Mouse (Mus musculus) liver, embryonic 13.5 days (tissue): ENCODE measurements at regions not wholly inside any gene's neighbourhood (a gene's known extent, or its start where the extent isn't known, plus 50 kb on each side); places are given as distances from the start of the nearest gene placed in this dataset.

Experiments
- ATAC-seq: fragments of 200-750 bp; cut with Nextera tagmentation; 2 replicates; pipeline ENCODE4 v1.8.0; 2017; ENCODE audit warnings: low read depth, mild to moderate bottlenecking, moderate number of reproducible peaks, moderate library complexity
- DNase-seq: peaks from one replicate; pipeline ENCODE4 v3.0.0; 2022
- H3K27ac ChIP-seq: fragments of 300-500 bp; sonication (generic); 2 replicates; pipeline ENCODE4 v1.5.1; 2015; ENCODE audit warnings: moderate library complexity, mild to moderate bottlenecking, inconsistent platforms
- H3K27me3 ChIP-seq: fragments of 300-500 bp; sonication (generic); 2 replicates; pipeline ENCODE4 v1.6.1; 2015; ENCODE audit warnings: mild to moderate bottlenecking, inconsistent platforms
- H3K36me3 ChIP-seq: fragments of 300-500 bp; sonication (generic); 2 replicates; pipeline ENCODE4 v1.6.1; 2015; ENCODE audit warnings: mild to moderate bottlenecking, inconsistent platforms
- H3K4me1 ChIP-seq: fragments of 300-500 bp; sonication (generic); replicated peaks from 2 replicates; pipeline ENCODE4 v1.6.1; 2015; ENCODE audit warnings: inconsistent platforms
- H3K4me2 ChIP-seq: fragments of 300-500 bp; sonication (generic); 2 replicates; pipeline ENCODE4 v1.6.1; 2015; ENCODE audit warnings: inconsistent platforms, mild to moderate bottlenecking, moderate library complexity
- H3K4me3 ChIP-seq: fragments of 300-500 bp; sonication (generic); replicated peaks from 2 replicates; pipeline ENCODE4 v1.5.1; 2015; ENCODE audit warnings: mild to moderate bottlenecking, inconsistent platforms
- H3K9ac ChIP-seq: fragments of 300-500 bp; sonication (generic); 2 replicates; pipeline ENCODE4 v1.6.1; 2015; ENCODE audit warnings: mild to moderate bottlenecking, inconsistent platforms
- H3K9me3 ChIP-seq: fragments of 300-500 bp; sonication (generic); replicated peaks from 2 replicates; pipeline ENCODE4 v1.6.1; 2016; ENCODE audit warnings: inconsistent platforms
- WGBS: fragments of 180-500 bp; shearing (Covaris S2); methylation state at CpG from one replicate; pipeline ENCODE4 v1.1.7; 2015; ENCODE audit not compliant: insufficient replicate concordance; 5-methylcytosine and 5-hydroxymethylcytosine counted together

DNA sequence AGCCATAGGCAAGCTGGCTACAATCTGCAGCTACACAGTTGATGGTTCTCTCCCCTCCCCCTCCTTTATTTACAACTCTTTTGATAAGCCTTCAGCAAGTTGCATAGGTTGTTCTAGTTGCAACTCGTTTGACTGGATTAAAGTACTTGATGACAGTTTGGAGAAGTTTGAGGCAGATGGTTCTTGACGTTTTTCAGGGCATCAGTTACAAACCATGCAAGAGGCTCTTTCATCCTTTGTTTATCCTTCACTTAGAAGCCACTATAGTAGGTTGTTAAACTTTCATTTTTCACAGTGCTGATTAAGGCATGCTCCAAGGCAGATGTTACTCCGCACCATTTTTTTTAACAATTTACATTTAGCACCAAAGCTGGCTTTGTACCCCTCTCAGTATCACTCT, 227.1 kb downstream of the Tox3 start:
- Histone ChIP-seq H3K9me3 (no peaks in the 10 kb centered on the region), H3K36me3 (no peaks in the 10 kb centered on the region), H3K4me3 (no peak overlapping the region), H3K27ac (no peak overlapping the region), H3K9ac (no peak overlapping the region), H3K4me1 (no peaks in the 10 kb centered on the region), H3K4me2 (no peak overlapping the region), H3K27me3 (no peaks in the 10 kb centered on the region)
- 23% methylated on average over 3 of the region's 3 CpGs for WGBS
- ATAC-seq (no peak), DNase-seq (no peak)

DNA sequence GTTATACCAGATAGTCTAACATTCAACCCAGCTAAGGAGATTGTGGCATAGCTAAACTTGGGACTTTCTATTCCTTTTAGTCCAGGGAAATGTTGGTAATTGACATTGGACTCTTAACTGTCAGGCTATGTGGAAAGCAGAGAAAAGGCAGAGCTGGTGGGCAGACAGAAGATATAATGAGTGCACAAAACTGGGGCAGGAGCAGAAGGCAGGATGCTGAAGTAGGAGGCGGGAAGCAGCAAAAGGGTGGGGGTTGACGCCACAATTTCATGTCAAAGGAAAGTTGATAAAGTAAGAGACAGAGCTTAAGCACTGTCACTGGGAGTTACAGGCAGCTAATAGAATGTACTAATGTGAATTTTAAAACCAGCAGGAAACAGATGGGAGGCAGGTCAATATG, 232.7 kb downstream of the Tox3 start:
- no peak overlapping the region for H3K9ac ChIP-seq
- H3K36me3 ChIP-seq = no peaks in the 10 kb centered on the region
- H3K27me3 ChIP-seq = no peaks in the 10 kb centered on the region
- H3K4me2 ChIP-seq = no peak overlapping the region
- DNase-seq (no peak), ATAC-seq (no peak)
- WGBS = 72% methylated on average over 2 of the region's 2 CpGs
- H3K9me3 ChIP-seq = no peaks in the 10 kb centered on the region
- no peak overlapping the region for H3K4me3 ChIP-seq
- no peak overlapping the region for H3K27ac ChIP-seq
- no peaks in the 10 kb centered on the region for H3K4me1 ChIP-seq

DNA sequence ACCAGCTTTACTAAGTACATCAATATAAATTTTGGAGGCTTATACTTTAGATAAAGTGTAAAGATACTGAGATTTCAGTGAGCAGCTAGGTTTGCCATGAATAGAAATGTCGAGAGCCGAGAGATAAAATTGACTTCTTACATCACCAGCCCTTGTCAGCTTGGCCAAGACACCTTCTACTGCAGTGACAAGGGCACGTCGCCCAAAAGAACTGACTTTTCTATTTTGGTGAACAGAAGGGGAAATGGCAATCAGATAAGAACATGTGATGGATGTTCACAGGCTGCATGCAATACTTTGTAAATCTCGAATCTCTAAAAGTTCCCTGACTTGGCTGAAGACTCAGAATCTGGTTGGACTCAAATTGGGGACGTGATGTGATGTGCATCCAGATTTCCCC, 247.6 kb downstream of the Tox3 start:
- H3K9ac ChIP-seq = no peak overlapping the region
- H3K27ac ChIP-seq = no peak overlapping the region
- H3K4me2 ChIP-seq = no peak overlapping the region
- 31% methylated on average over 6 of the region's 6 CpGs for WGBS
- no peaks in the 10 kb centered on the region for H3K4me1 ChIP-seq
- H3K36me3 ChIP-seq = no peaks in the 10 kb centered on the region
- no peaks in the 10 kb centered on the region for H3K27me3 ChIP-seq
- DNase-seq = no peak
- no peak overlapping the region for H3K4me3 ChIP-seq
- no peak for ATAC-seq
- no peaks in the 10 kb centered on the region for H3K9me3 ChIP-seq

DNA sequence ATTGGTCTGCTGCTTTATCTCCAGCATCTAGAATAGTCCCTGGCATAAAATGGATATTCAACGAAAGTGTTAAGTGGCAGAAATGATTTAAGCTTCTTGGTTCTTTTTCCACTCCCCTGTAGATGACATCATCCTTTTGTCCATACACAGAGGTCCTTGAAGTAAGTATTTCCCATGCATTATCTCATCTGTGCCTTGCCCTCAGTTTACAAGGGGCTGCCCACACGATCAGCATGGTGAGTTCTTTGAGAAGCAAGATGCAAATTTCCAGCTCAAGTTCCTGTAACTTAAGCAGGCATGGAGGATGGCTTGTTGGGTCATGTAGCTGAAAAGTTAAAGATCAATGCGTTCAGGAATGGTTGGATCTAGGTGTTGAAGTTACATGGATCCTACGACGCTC, 265.5 kb downstream of the Tox3 start:
- no peaks in the 10 kb centered on the region for H3K27me3 ChIP-seq
- ATAC-seq = no peak
- H3K9me3 ChIP-seq = peaks cover 4% of the 10 kb centered on the region
- H3K4me3 ChIP-seq = no peak overlapping the region
- H3K9ac ChIP-seq = no peak overlapping the region
- H3K36me3 ChIP-seq = no peaks in the 10 kb centered on the region
- no peak overlapping the region for H3K27ac ChIP-seq
- no peak for DNase-seq
- no peak overlapping the region for H3K4me2 ChIP-seq
- no peaks in the 10 kb centered on the region for H3K4me1 ChIP-seq
- WGBS = 58% methylated on average over 5 of the region's 5 CpGs

DNA sequence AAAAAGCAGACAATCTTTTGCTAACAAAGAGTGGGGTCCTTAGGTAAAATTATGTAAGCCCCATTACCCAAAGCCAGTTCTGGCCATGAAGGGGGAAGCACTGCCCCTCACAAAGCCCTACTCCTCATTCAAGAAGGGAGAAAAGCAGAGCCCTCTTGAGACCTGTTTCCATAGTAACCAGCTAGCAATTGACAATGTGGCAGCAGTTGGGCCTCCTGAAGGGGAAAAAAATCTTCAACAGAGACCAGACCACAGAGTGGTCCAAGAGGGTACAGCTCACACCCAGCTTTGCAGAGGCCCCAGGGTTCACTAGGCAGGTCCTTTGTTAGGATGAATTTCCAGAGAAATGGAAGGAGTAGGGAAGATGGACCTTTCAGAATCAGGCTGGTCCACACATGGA, 271.8 kb downstream of the Tox3 start:
- H3K4me2 ChIP-seq = no peak overlapping the region
- no peak for DNase-seq

DNA sequence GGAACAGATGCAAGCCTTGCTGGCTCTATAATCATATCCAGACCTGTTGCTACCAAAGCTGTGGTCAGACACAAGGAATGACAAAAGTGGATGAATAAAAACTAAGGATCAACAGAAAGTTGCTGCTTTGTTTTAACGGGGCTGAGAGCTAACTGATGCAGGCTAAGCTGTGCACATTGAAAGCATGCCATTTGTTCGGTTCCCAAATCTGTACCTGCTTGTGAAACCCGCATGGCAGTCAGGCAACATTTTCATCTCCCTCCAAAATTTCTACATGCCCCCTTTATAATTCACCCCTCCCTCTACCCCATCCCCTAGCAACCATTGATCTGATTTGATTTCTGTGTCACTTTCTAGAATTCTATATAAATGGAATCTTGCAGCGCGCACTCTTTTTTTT, 272.3 kb downstream of the Tox3 start:
- no peaks in the 10 kb centered on the region for H3K27me3 ChIP-seq
- no peak overlapping the region for H3K4me3 ChIP-seq
- no peak for ATAC-seq
- no peaks in the 10 kb centered on the region for H3K4me1 ChIP-seq
- H3K9me3 ChIP-seq = no peaks in the 10 kb centered on the region
- no peak overlapping the region for H3K9ac ChIP-seq
- H3K27ac ChIP-seq = no peak overlapping the region
- H3K36me3 ChIP-seq = no peaks in the 10 kb centered on the region
- no peak overlapping the region for H3K4me2 ChIP-seq
- DNase-seq = no peak
- WGBS = 77% methylated on average over 5 of the region's 5 CpGs

More for the DNA sequence above, 271.8 kb downstream of the Tox3 start:
- H3K27ac ChIP-seq = no peak overlapping the region
- no peaks in the 10 kb centered on the region for H3K27me3 ChIP-seq
- no peak overlapping the region for H3K4me3 ChIP-seq
- no peaks in the 10 kb centered on the region for H3K9me3 ChIP-seq
- no peak for ATAC-seq
- H3K4me1 ChIP-seq = no peaks in the 10 kb centered on the region
- no peaks in the 10 kb centered on the region for H3K36me3 ChIP-seq
- H3K9ac ChIP-seq = no peak overlapping the region

DNA sequence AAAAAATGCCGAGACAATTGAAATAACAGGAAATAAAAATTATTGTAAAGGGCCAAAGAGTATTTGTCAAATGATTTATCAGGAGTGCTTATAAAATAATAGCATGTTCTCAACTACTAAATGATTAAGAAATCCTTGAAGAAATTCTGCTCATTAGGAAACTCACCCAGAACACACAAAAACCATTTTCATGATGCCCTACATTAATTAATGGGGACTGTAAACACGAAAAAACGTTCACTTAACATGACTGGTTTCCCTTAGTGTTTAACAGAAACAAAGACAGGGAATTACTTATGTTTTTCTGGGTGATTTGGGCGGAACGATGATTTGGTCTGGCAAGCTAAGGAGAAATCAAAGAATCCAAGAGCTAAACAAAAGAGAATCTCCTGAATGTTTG, 278.1 kb downstream of the Tox3 start:
- no peak overlapping the region for H3K4me2 ChIP-seq
- H3K9ac ChIP-seq = no peak overlapping the region
- H3K36me3 ChIP-seq = no peaks in the 10 kb centered on the region
- 52% methylated on average over 5 of the region's 5 CpGs for WGBS
- no peaks in the 10 kb centered on the region for H3K4me1 ChIP-seq
- DNase-seq (no peak), ATAC-seq (no peak)
- H3K9me3 ChIP-seq = no peaks in the 10 kb centered on the region
- H3K27me3 ChIP-seq = no peaks in the 10 kb centered on the region
- no peak overlapping the region for H3K4me3 ChIP-seq
- no peak overlapping the region for H3K27ac ChIP-seq

DNA sequence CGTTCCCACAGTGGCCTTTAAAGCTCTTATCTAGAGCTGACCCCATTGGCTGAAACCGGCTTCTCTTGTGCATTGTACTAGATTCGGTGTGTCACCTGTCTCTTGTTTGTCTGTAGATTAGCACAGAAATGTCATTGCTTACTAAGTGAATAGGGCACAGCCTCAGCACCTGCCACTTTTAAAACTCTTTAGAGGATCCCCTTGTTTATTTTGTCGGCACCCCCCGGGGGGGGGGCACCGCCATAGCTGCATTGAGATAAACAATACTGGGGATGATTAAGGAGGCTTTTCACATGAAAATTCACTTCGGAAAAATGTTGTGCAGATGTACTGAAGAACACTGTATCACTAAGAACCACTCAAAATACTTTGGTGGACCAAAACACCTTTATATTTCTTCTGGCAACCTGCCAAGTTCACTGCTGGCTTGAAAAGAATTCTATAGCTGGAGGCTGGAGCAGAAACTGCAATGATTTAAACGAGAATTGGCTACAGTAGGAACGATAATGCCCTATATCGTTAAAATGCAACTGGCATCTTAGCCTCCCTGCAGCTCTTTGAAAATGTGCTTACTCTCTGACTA, 278.6 kb downstream of the Tox3 start:
- Histone ChIP-seq H3K4me3 (no peak overlapping the region), H3K9ac (no peak overlapping the region), H3K27ac (no peak overlapping the region), H3K4me1 (no peaks in the 10 kb centered on the region), H3K9me3 (no peaks in the 10 kb centered on the region), H3K27me3 (no peaks in the 10 kb centered on the region), H3K4me2 (no peak overlapping the region), H3K36me3 (no peaks in the 10 kb centered on the region)
- no peak for ATAC-seq
- WGBS = 40% methylated on average over 10 of the region's 10 CpGs
- no peak for DNase-seq

DNA sequence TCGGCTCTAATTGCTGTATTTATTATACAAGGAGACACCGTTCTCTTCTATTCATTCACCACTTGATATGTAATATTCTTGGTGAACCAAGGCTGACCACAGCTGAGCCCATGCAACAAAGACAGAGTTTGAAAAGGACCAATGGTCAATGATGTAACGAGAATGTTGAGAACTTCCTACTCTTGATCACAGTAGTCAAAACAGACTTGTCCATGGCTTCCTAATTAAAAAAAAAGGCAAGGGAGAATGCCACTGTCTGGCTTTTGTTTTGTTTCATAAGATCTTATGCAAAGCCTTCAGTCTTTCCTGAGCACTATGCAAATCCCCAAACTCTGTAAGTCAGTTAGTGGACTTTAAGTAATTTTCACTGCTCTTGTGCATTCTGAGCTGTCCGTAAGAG, 279.7 kb downstream of the Tox3 start:
- Histone ChIP-seq H3K36me3 (no peaks in the 10 kb centered on the region), H3K4me2 (no peak overlapping the region), H3K4me3 (no peak overlapping the region), H3K4me1 (no peaks in the 10 kb centered on the region), H3K27ac (no peak overlapping the region), H3K9ac (no peak overlapping the region), H3K9me3 (no peaks in the 10 kb centered on the region), H3K27me3 (no peaks in the 10 kb centered on the region)
- ATAC-seq (no peak), DNase-seq (no peak)
- WGBS = 77% methylated on average over 4 of the region's 4 CpGs

DNA sequence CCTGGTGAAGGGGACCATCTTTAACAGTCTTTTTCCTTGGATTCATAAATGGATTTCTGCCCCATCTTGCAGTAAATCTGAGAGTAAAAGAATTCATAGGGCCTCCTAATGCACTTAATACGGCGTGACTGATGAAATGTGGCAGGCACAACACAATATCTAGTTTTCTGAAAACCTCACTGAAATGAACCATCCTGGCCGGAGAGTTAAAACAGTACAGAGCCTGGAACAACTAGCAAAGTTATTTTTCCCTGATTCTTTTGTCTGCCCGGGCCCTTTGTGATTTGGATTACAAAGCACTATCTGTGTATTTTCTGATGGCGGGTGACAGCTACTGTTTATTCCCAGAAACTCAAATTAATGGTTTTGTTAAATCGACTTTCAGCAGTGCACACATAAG, 283.8 kb downstream of the Tox3 start:
- H3K36me3 ChIP-seq = no peaks in the 10 kb centered on the region
- no peak overlapping the region for H3K27ac ChIP-seq
- no peaks in the 10 kb centered on the region for H3K27me3 ChIP-seq
- WGBS = 58% methylated on average over 6 of the region's 6 CpGs
- H3K4me2 ChIP-seq = no peak overlapping the region
- H3K4me3 ChIP-seq = no peak overlapping the region
- no peak for DNase-seq
- no peak for ATAC-seq
- H3K9me3 ChIP-seq = no peaks in the 10 kb centered on the region
- no peak overlapping the region for H3K9ac ChIP-seq
- H3K4me1 ChIP-seq = no peaks in the 10 kb centered on the region

DNA sequence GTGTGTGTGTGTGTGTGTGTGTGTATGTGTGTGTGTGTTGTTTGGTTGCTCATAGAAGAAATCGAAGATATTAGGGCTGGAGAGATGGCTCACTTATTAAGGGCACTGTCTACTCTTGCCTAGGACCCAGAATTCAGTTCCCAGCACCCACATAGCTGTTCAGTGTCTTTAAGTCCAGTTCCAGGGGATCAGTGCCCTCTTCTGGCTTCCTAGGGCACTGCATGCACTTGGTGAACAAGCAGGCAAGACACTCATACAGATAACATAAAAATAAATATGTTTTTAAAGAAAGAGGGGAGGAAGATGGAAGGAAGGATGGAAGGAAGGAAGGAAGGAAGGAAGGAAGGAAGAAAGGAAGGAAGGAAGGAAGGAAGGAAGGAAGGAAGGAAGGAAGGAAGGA, 284.9 kb downstream of the Tox3 start:
- DNase-seq (no peak), ATAC-seq (no peak)
- Histone ChIP-seq H3K4me2 (no peak overlapping the region), H3K4me1 (no peaks in the 10 kb centered on the region), H3K9ac (no peak overlapping the region), H3K9me3 (no peaks in the 10 kb centered on the region), H3K4me3 (no peak overlapping the region), H3K27ac (no peak overlapping the region), H3K36me3 (no peaks in the 10 kb centered on the region), H3K27me3 (no peaks in the 10 kb centered on the region)
- 47% methylated on average over 1 of the region's 1 CpGs for WGBS

DNA sequence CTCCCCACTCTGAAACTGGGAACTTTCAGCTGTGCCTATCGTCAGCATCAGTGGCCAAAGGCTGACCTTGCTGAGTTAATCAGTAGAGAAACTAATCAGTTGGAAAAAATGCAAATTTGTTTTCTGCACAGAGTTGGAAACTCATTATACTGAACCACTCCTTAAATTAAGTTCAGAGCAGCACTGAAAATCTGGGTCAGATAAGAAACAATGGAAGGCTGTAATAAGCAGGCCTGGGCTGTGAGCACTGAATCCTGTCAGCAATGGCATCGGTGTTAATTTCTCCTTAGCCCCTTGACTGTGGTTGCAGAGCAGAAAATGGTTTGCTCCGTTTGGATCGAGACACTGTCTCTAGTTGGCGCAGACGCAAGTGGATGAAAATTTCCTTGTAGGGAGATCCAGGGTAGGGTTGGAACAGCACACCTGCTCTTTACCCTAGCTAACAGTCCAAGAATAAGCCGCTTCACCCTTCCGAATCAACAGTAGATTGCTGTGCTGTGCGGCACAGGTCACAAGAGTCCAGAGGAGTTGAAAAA, 289.4 kb downstream of the Tox3 start:
- Histone ChIP-seq H3K27ac (no peak overlapping the region), H3K4me1 (no peaks in the 10 kb centered on the region), H3K9ac (no peak overlapping the region), H3K4me3 (no peak overlapping the region), H3K36me3 (no peaks in the 10 kb centered on the region), H3K9me3 (no peaks in the 10 kb centered on the region), H3K4me2 (no peak overlapping the region), H3K27me3 (no peaks in the 10 kb centered on the region)
- DNase-seq = no peak
- ATAC-seq = no peak
- 72% methylated on average over 9 of the region's 9 CpGs for WGBS
